Mouse (Mus musculus) 416B (cell line): ENCODE data around the gene Ankk1.

Experiments
- DNase-seq: peaks from one replicate; pipeline ENCODE4 v3.0.0; 2011; ENCODE audit warnings: low read depth

Gene Ankk1

GRCm38 (mm10) chr9:49426921-49427320 lies at the start of gene Ankk1:
Gene Ankk1 (minus strand): TSS chr9:49427021.
- DNase-seq, result no peak

GRCm38 (mm10) chr9:49472126-49472525 lies 45.3 kb upstream of the Ankk1 start:
- no peak for DNase-seq

GRCm38 (mm10) chr9:49470946-49471345 lies 44.1 kb upstream of the Ankk1 start:
- no peak for DNase-seq

- no peak for DNase-seq
Measured at GRCm38 (mm10) chr9:49470006-49470405, 43.2 kb upstream of the Ankk1 start.

- DNase-seq, result no peak
Measured at GRCm38 (mm10) chr9:49456136-49456535, 29.3 kb upstream of the Ankk1 start.

GRCm38 (mm10) chr9:49452396-49452795 lies 25.6 kb upstream of the Ankk1 start:
- no peak for DNase-seq

- no peak for DNase-seq
Measured at GRCm38 (mm10) chr9:49450491-49450890, 23.7 kb upstream of the Ankk1 start.

GRCm38 (mm10) chr9:49442621-49443020 lies 15.8 kb upstream of the Ankk1 start:
- no peak for DNase-seq

GRCm38 (mm10) chr9:49427478-49427877 lies 657 bp upstream of the Ankk1 start:
- DNase-seq, result peak; percentile 1

GRCm38 (mm10) chr9:49425585-49425984 lies 1.2 kb downstream of the Ankk1 start:
- DNase-seq, result no peak

- DNase-seq, result no peak
Measured at GRCm38 (mm10) chr9:49423866-49424265, 3.0 kb downstream of the Ankk1 start.

GRCm38 (mm10) chr9:49410621-49411020 lies 16.2 kb downstream of the Ankk1 start:
- DNase-seq, result peak; percentile 12

- no peak for DNase-seq
Measured at GRCm38 (mm10) chr9:49407028-49407427, 19.8 kb downstream of the Ankk1 start.

- peak; percentile 1 for DNase-seq
Measured at GRCm38 (mm10) chr9:49403711-49404110, 23.1 kb downstream of the Ankk1 start.

- no peak for DNase-seq
Measured at GRCm38 (mm10) chr9:49396006-49396405, 30.8 kb downstream of the Ankk1 start.

GRCm38 (mm10) chr9:49392242-49392641 lies 34.6 kb downstream of the Ankk1 start:
- no peak for DNase-seq

GRCm38 (mm10) chr9:49386119-49386518 lies 40.7 kb downstream of the Ankk1 start:
- no peak for DNase-seq

GRCm38 (mm10) chr9:49385301-49385700 lies 41.5 kb downstream of the Ankk1 start:
- no peak for DNase-seq

- DNase-seq, result no peak
Measured at GRCm38 (mm10) chr9:49384855-49385254, 42.0 kb downstream of the Ankk1 start.

- DNase-seq, result no peak
Measured at GRCm38 (mm10) chr9:49384041-49384440, 42.8 kb downstream of the Ankk1 start.

- DNase-seq, result no peak
Measured at GRCm38 (mm10) chr9:49379962-49380361, 46.9 kb downstream of the Ankk1 start.

GRCm38 (mm10) chr9:49373946-49374345 lies 52.9 kb downstream of the Ankk1 start:
- no peak for DNase-seq

GRCm38 (mm10) chr9:49365763-49366162 lies 61.1 kb downstream of the Ankk1 start:
- DNase-seq, result no peak
